Mouse (Mus musculus) right cerebral cortex, adult 18-20 months (tissue): ENCODE measurements at regions not wholly inside any gene's neighbourhood (a gene's known extent, or its start where the extent isn't known, plus 50 kb on each side); places are given as distances from the start of the nearest gene placed in this dataset.

Source experiments
- DNase-seq: peaks from one replicate; pipeline ENCODE4 v3.0.0; 2022; ENCODE audit warnings: mixed read lengths

- no peak for DNase-seq
Measured at GRCm38 (mm10) chr1:90408504-90409215, 194.1 kb upstream of the Cops8 start.

- no peak for DNase-seq
Measured at GRCm38 (mm10) chr1:90409236-90409635, 193.5 kb upstream of the Cops8 start.

GRCm38 (mm10) chr1:90412511-90413045 lies 190.2 kb upstream of the Cops8 start:
- no peak for DNase-seq

GRCm38 (mm10) chr1:90414751-90415150 lies 188.0 kb upstream of the Cops8 start:
- DNase-seq = no peak

- no peak for DNase-seq
Measured at GRCm38 (mm10) chr1:90424066-90424821, 178.5 kb upstream of the Cops8 start.

GRCm38 (mm10) chr1:90428334-90428733 lies 174.4 kb upstream of the Cops8 start:
- DNase-seq = no peak

- DNase-seq = no peak
Measured at GRCm38 (mm10) chr1:90428774-90429173, 174.0 kb upstream of the Cops8 start.

- no peak for DNase-seq
Measured at GRCm38 (mm10) chr1:90430480-90430879, 172.3 kb upstream of the Cops8 start.

GRCm38 (mm10) chr1:90431783-90432182 lies 171.0 kb upstream of the Cops8 start:
- no peak for DNase-seq

GRCm38 (mm10) chr1:90433911-90434310 lies 168.9 kb upstream of the Cops8 start:
- no peak for DNase-seq

- DNase-seq = no peak
Measured at GRCm38 (mm10) chr1:90440638-90441037, 162.1 kb upstream of the Cops8 start.

- DNase-seq = no peak
Measured at GRCm38 (mm10) chr1:90441134-90441868, 161.5 kb upstream of the Cops8 start.

- DNase-seq = no peak
Measured at GRCm38 (mm10) chr1:90442250-90443240, 160.2 kb upstream of the Cops8 start.

- no peak for DNase-seq
Measured at GRCm38 (mm10) chr1:90449571-90450226, 153.1 kb upstream of the Cops8 start.

GRCm38 (mm10) chr1:90451942-90452557 lies 150.7 kb upstream of the Cops8 start:
- no peak for DNase-seq

GRCm38 (mm10) chr1:90454263-90454662 lies 148.5 kb upstream of the Cops8 start:
- no peak for DNase-seq

GRCm38 (mm10) chr1:90457396-90457795 lies 145.4 kb upstream of the Cops8 start:
- no peak for DNase-seq

- DNase-seq = no peak
Measured at GRCm38 (mm10) chr1:90458176-90458575, 144.6 kb upstream of the Cops8 start.

- peak; percentile 71 for DNase-seq
Measured at GRCm38 (mm10) chr1:90461699-90462098, 141.1 kb upstream of the Cops8 start.

- DNase-seq = no peak
Measured at GRCm38 (mm10) chr1:90463302-90463701, 139.5 kb upstream of the Cops8 start.

GRCm38 (mm10) chr1:90467646-90468045 lies 135.1 kb upstream of the Cops8 start:
- no peak for DNase-seq
